Mouse (Mus musculus) neural tube, embryonic 10.5 days (tissue): ENCODE data around the gene Atg13.
"Not testable (repeated sequence)": the region's sequence is repeated elsewhere in the genome, so short reads cannot be mapped to it uniquely, and the experiment has no call there.

Source experiments
- DNase-seq: peaks from one replicate; pipeline ENCODE4 v3.0.0-alpha.2; 2017; ENCODE audit warnings: low spot score; ENCODE audit errors: extremely low spot score

The Atg13 gene

GRCm38 (mm10) chr2:91710272-91711234, at the start of gene Atg13, which contains the start of gene Harbi1:
Atg13 (minus strand) TSS chr2:91710576.
Harbi1 (plus strand) TSS chr2:91710852.
- peak; percentile 89 for DNase-seq

GRCm38 (mm10) chr2:91749811-91750261, 39.5 kb upstream of the Atg13 start:
- DNase-seq = no peak

- no peak for DNase-seq
Measured at GRCm38 (mm10) chr2:91744686-91745085, 34.3 kb upstream of the Atg13 start.

GRCm38 (mm10) chr2:91739586-91739985, 29.2 kb upstream of the Atg13 start:
- DNase-seq = no peak

- DNase-seq = no peak
Measured at GRCm38 (mm10) chr2:91735221-91735620, 24.8 kb upstream of the Atg13 start.

- peak; percentile 87 for DNase-seq
Measured at GRCm38 (mm10) chr2:91729971-91730821, 19.8 kb upstream of the Atg13 start, which contains the start of gene Ambra1. Ambra1 (plus strand) TSS chr2:91730134.

GRCm38 (mm10) chr2:91729571-91729970, 19.2 kb upstream of the Atg13 start:
- no peak for DNase-seq

- no peak for DNase-seq
Measured at GRCm38 (mm10) chr2:91727011-91727410, 16.6 kb upstream of the Atg13 start.

- DNase-seq = not testable (repeated sequence)
Measured at GRCm38 (mm10) chr2:91725476-91725875, 15.1 kb upstream of the Atg13 start.

- DNase-seq = no peak
Measured at GRCm38 (mm10) chr2:91724716-91725115, 14.3 kb upstream of the Atg13 start.

- DNase-seq = no peak
Measured at GRCm38 (mm10) chr2:91723951-91724350, 13.6 kb upstream of the Atg13 start.

- no peak for DNase-seq
Measured at GRCm38 (mm10) chr2:91723382-91723781, 13.0 kb upstream of the Atg13 start.

- no peak for DNase-seq
Measured at GRCm38 (mm10) chr2:91718276-91718675, 7.9 kb upstream of the Atg13 start.

GRCm38 (mm10) chr2:91714921-91715320, 4.5 kb upstream of the Atg13 start:
- no peak for DNase-seq

- no peak for DNase-seq
Measured at GRCm38 (mm10) chr2:91711256-91711925, 1.0 kb upstream of the Atg13 start.

- DNase-seq = no peak
Measured at GRCm38 (mm10) chr2:91708361-91708760, 2.0 kb downstream of the Atg13 start.

GRCm38 (mm10) chr2:91706456-91706855, 3.9 kb downstream of the Atg13 start:
- no peak for DNase-seq

- no peak for DNase-seq
Measured at GRCm38 (mm10) chr2:91705736-91706135, 4.6 kb downstream of the Atg13 start.

- no peak for DNase-seq
Measured at GRCm38 (mm10) chr2:91701366-91701765, 9.0 kb downstream of the Atg13 start.

GRCm38 (mm10) chr2:91699225-91699624, 11.2 kb downstream of the Atg13 start:
- no peak for DNase-seq

- DNase-seq = no peak
Measured at GRCm38 (mm10) chr2:91696225-91696590, 14.2 kb downstream of the Atg13 start.
